Mouse (Mus musculus) embryonic fibroblast, embryonic 13.5 days (primary cell): ENCODE results near the gene Gm45713. TPM values are rescaled to one million over a fixed set of nuclear protein-coding genes. Genes with fewer than 3 reads are reported as not detected.
A peak's percentile ranks its signal among the peaks of the same experiment; 100 is the strongest.

Experiments
- H3K27ac ChIP-seq: 2 replicates; pipeline ENCODE4 v1.5.1; 2012; ENCODE audit warnings: low read length, control low read depth, inconsistent platforms; ENCODE audit not compliant: insufficient read depth
- H3K4me1 ChIP-seq: 2 replicates; pipeline ENCODE4 v1.6.1; 2011; ENCODE audit warnings: low read length; ENCODE audit not compliant: control insufficient read depth, insufficient read depth
- H3K4me3 ChIP-seq: 2 replicates; pipeline ENCODE4 v1.5.1; 2011; ENCODE audit warnings: mild to moderate bottlenecking, control low read depth, low read length; ENCODE audit not compliant: insufficient read depth
- CTCF ChIP-seq: IDR thresholded peaks from 2 replicates; pipeline ENCODE4 v1.5.1; 2011; ENCODE audit warnings: mild to moderate bottlenecking, control low read depth, low read length, moderate library complexity, borderline replicate concordance; ENCODE audit not compliant: insufficient read depth
- POLR2A ChIP-seq: IDR thresholded peaks from 2 replicates; pipeline ENCODE4 v1.6.1; 2011; ENCODE audit warnings: low read depth, mild to moderate bottlenecking, control low read depth, low read length, moderate library complexity
- polyA plus RNA-seq: library from polyadenylated mRNA; stranded (reverse); fragments of >200 nt; gene quantifications from 2 replicates; pipeline ENCODE4 v1.2.4, GENCODE M21; 2011; ENCODE audit warnings: low read depth; ENCODE audit not compliant: missing spikeins, insufficient read length

Gene Gm45713
- polyA plus RNA-seq, 1 experiment = 1.8 TPM

GRCm38 (mm10) chr7:45083300-45083890 is 52.6 kb downstream of the Gm45713 start:
- no peak overlapping the region for H3K4me3 ChIP-seq
- H3K4me1 ChIP-seq = 0 out of 2 replicates have a peak, but pooled peaks cover 4% of the 10 kb centered on the region
- H3K27ac ChIP-seq = no peak overlapping the region
- TF ChIP-seq POLR2A (no peak), CTCF (no peak)

GRCm38 (mm10) chr7:45082401-45083299 is 53.4 kb downstream of the Gm45713 start:
- TF ChIP-seq POLR2A = no peak
- peak; percentile 35; the same call in 1 of the 2 replicates for TF ChIP-seq CTCF
- H3K4me3 ChIP-seq = no peak overlapping the region
- H3K27ac ChIP-seq = 0 out of 2 replicates have a peak overlapping the region, but pooled peaks have one; percentile 22
- 0 out of 2 replicates have a peak, but pooled peaks cover 4% of the 10 kb centered on the region for H3K4me1 ChIP-seq

GRCm38 (mm10) chr7:45081016-45081415 is 55.0 kb downstream of the Gm45713 start:
- no peak overlapping the region for H3K27ac ChIP-seq
- H3K4me3 ChIP-seq = no peak overlapping the region
- 0 out of 2 replicates have a peak, but pooled peaks cover 4% of the 10 kb centered on the region for H3K4me1 ChIP-seq
- no peak; the same call in 1 of the 2 replicates for TF ChIP-seq POLR2A
- TF ChIP-seq CTCF = no peak

- Histone ChIP-seq H3K4me3 (no peak overlapping the region), H3K27ac (no peak overlapping the region), H3K4me1 (peaks cover 13% of the 10 kb centered on the region; the same call in 1 of the 2 replicates)
- TF ChIP-seq CTCF = peak; percentile 83
- no peak for TF ChIP-seq POLR2A
These were observed 56.2 kb downstream of the Gm45713 start for GRCm38 (mm10) chr7:45079856-45080255.

- no peak overlapping the region for H3K4me3 ChIP-seq
- H3K4me1 ChIP-seq = peaks cover 13% of the 10 kb centered on the region; the same call in 1 of the 2 replicates
- no peak overlapping the region for H3K27ac ChIP-seq
- TF ChIP-seq CTCF = 0 out of 2 replicates have a peak, but pooled peaks have one; percentile 52
- no peak for TF ChIP-seq POLR2A
These were observed 57.5 kb downstream of the Gm45713 start for GRCm38 (mm10) chr7:45078513-45078912.

GRCm38 (mm10) chr7:45077829-45078228 is 58.2 kb downstream of the Gm45713 start:
- Histone ChIP-seq H3K4me3 (no peak overlapping the region), H3K4me1 (peaks cover 12% of the 10 kb centered on the region; the same call in 1 of the 2 replicates)
- TF ChIP-seq POLR2A (no peak), CTCF (no peak)

GRCm38 (mm10) chr7:45077322-45077721 is 58.7 kb downstream of the Gm45713 start:
- TF ChIP-seq POLR2A = no peak
- TF ChIP-seq CTCF = no peak
- H3K4me1 ChIP-seq = peaks cover 9% of the 10 kb centered on the region; the same call in 1 of the 2 replicates
- no peak overlapping the region for H3K27ac ChIP-seq
- H3K4me3 ChIP-seq = no peak overlapping the region

More at GRCm38 (mm10) chr7:45077829-45078228, 58.2 kb downstream of the Gm45713 start:
- H3K27ac ChIP-seq = no peak overlapping the region

- no peak for TF ChIP-seq POLR2A
- TF ChIP-seq CTCF = no peak
- Histone ChIP-seq H3K4me3 (no peak overlapping the region), H3K27ac (no peak overlapping the region)
These were observed 59.5 kb downstream of the Gm45713 start for GRCm38 (mm10) chr7:45076501-45076900.

More at GRCm38 (mm10) chr7:45076501-45076900, 59.5 kb downstream of the Gm45713 start:
- H3K4me1 ChIP-seq = peaks cover 9% of the 10 kb centered on the region; the same call in 1 of the 2 replicates

Other genes starting within 250 kb of the Gm45713 start
- 33.4 and 42.8 TPM in 2 replicates for gene Med25, start 243.5 kb downstream of the Gm45713 start, polyA plus RNA-seq
- 11.1 and 11.5 TPM in 2 replicates for gene Fuz, start 240.2 kb downstream of the Gm45713 start, polyA plus RNA-seq
- gene Ap2a1, start 206.7 kb downstream of the Gm45713 start, polyA plus RNA-seq = 129 and 132 TPM in 2 replicates
- not detected in 2 replicates for gene Tsks, start 193.0 kb downstream of the Gm45713 start, polyA plus RNA-seq
- gene Cpt1c, start 161.4 kb downstream of the Gm45713 start, polyA plus RNA-seq = 68.9 and 82.5 TPM in 2 replicates
- 403 and 439 TPM in 2 replicates for gene Prmt1, start 149.7 kb downstream of the Gm45713 start, polyA plus RNA-seq
- gene Irf3, start 138.6 kb downstream of the Gm45713 start, polyA plus RNA-seq = 62.2 and 75.1 TPM in 2 replicates
- gene Bcl2l12, start 137.5 kb downstream of the Gm45713 start, polyA plus RNA-seq = 31.8 and 37.1 TPM in 2 replicates
- gene Scaf1, start 119.9 kb downstream of the Gm45713 start, polyA plus RNA-seq = 75.4 and 79.8 TPM in 2 replicates
- gene Rras, start 118.3 kb downstream of the Gm45713 start, polyA plus RNA-seq = 83.0 and 116 TPM in 2 replicates
- 15.4 and 16.9 TPM in 2 replicates for gene Prr12, start 83.3 kb downstream of the Gm45713 start, polyA plus RNA-seq
- gene Nosip, start 73.8 kb downstream of the Gm45713 start, polyA plus RNA-seq = 33.0 and 38.0 TPM in 2 replicates
- 15.1 and 17.5 TPM in 2 replicates for gene Prrg2, start 73.6 kb downstream of the Gm45713 start, polyA plus RNA-seq
- 439 and 601 TPM in 2 replicates for gene Rcn3, start 44.0 kb downstream of the Gm45713 start, polyA plus RNA-seq
- 41.5 and 64.3 TPM in 2 replicates for gene Fcgrt, start 32.4 kb downstream of the Gm45713 start, polyA plus RNA-seq
- 1,929 and 1,977 TPM in 2 replicates for gene Rps11, start 11.8 kb downstream of the Gm45713 start, polyA plus RNA-seq
- gene Rpl13a, start 7.5 kb downstream of the Gm45713 start, polyA plus RNA-seq = 3,288 and 3,370 TPM in 2 replicates
- gene Flt3l, start 201 bp upstream of the Gm45713 start, polyA plus RNA-seq = 9.4 and 17.1 TPM in 2 replicates
- gene Pih1d1, start 18.1 kb upstream of the Gm45713 start, polyA plus RNA-seq = 45.6 and 56.2 TPM in 2 replicates
- gene Aldh16a1, start 18.4 kb upstream of the Gm45713 start, polyA plus RNA-seq = 24.9 and 25.0 TPM in 2 replicates
- 0.28 and 0.58 TPM in 2 replicates for gene Slc17a7, start 27.7 kb upstream of the Gm45713 start, polyA plus RNA-seq
- gene Gfy, start 43.3 kb upstream of the Gm45713 start, polyA plus RNA-seq = not detected in 2 replicates
- gene Pth2, start 44.8 kb upstream of the Gm45713 start, polyA plus RNA-seq = not detected in 2 replicates
- gene Ccdc155, start 68.7 kb upstream of the Gm45713 start, polyA plus RNA-seq = not detected in 2 replicates
- gene Dkkl1, start 75.9 kb upstream of the Gm45713 start, polyA plus RNA-seq = not detected in 2 replicates
- gene Tead2, start 79.5 kb upstream of the Gm45713 start, polyA plus RNA-seq = 79.9 and 94.3 TPM in 2 replicates
- gene Cd37, start 102.9 kb upstream of the Gm45713 start, polyA plus RNA-seq = 0.86 TPM in 1 of 2 replicates, not detected in the other
- gene Slc6a16, start 104.9 kb upstream of the Gm45713 start, polyA plus RNA-seq = not detected in 2 replicates
- gene Slc6a21, start 141.3 kb upstream of the Gm45713 start, polyA plus RNA-seq = not detected in 2 replicates
- gene Trpm4, start 197.5 kb upstream of the Gm45713 start, polyA plus RNA-seq = 9.8 and 12.8 TPM in 2 replicates
- not detected in 2 replicates for gene Hrc, start 199.1 kb upstream of the Gm45713 start, polyA plus RNA-seq
- gene Ppfia3, start 230.8 kb upstream of the Gm45713 start, polyA plus RNA-seq = 2.5 and 2.7 TPM in 2 replicates
- 2.3 TPM in 1 of 2 replicates, not detected in the other for gene Lin7b, start 234.4 kb upstream of the Gm45713 start, polyA plus RNA-seq